Mouse (Mus musculus) retina, postnatal 1 day (tissue): ENCODE data around the gene Smn1.
"Not testable (repeated sequence)": the region's sequence is repeated elsewhere in the genome, so short reads cannot be mapped to it uniquely, and the experiment has no call there.

ENCODE experiments used
- DNase-seq: peaks from one replicate; pipeline ENCODE4 v3.0.0-alpha.2; 2012

The Smn1 gene

DNA sequence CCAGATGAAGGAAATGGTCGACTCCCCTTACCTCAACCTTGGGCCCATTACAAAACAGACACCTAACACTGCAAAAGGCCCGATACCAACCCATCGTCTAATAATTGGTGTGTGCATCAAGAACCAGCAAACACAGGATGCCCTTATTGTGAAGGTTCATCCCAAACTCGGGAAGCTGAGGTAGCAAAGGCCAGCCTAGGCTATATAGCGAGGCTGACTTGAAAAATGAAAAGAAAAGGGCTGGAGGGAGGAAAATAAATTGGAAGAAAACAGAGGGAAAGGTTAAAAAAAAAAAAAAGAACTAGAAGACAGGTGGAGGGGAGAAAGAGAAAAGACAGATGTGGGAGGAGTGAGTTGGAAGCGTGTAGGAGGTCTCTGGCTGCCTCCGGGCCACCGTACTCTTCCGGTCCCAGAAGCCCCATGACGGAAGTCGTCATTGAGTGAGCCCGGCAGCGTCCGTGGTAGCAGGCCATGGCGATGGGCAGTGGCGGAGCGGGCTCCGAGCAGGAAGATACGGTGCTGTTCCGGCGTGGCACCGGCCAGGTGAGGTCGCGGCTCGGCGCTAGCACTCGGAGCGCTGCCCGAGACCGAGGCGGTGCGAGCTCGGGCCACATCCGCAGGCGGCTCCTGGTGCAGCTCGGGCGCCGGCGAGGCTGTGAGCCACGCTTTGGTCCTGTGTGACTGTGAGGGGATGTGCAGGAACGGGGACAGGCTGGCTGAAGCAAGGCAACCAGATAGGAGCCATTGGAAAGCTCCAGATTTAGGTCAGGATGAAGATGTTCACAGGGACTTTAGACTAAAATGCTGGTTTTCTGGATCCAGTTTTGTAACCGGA lies at the start of gene Smn1:
TSS of gene Smn1 (plus strand) at position 430 of the 835 bp plus-strand sequence.
- DNase-seq: peak; percentile 97

DNA sequence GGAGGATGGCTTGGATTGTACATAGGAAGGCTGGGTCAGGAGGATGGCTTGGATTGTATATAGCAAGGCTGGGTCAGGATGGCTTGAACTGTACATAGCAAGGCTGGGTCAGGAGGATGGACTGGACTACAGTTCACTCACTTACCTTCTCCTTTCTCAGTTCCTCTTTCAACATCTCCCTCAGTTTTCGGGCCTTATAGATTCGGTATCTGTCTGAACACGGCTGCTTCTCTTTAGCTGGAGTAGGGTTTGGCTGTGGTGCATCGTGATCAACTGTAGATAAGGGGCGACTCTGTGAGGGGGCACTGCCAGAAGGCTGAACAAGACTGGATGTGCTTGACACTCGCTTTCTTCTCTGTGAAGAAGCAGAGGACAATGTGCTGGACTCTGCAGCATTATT lies 25.8 kb upstream of the Smn1 start:
- DNase-seq: no peak

DNA sequence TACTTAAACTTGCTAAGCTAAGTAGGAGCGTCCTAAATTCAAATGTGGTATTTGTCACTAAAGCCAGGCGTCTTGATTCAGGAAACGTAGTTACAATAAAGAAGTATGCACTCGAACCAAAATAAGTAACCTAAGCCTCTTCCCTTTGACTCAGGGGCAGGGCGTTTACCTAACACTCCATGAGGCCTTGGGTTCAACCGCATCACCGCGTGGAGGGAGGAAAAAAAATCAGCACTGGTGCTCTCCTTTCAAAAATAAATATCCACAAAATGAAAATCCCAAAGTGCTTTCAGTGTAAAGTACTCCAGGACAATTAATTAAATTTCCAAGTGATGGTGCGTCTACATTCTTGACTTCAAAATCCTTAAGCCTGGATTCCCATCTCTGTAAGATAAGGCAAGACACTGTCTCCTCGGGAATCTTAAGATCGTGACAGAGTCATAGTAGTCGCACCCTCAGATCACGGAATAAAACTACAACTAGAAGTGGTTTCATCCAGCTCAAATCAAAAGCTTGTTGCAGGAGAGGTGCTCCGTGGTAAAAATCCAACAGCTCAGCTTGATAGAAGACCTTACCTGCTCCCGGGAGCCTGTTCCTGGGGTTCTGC lies 21.5 kb upstream of the Smn1 start:
- peak; percentile 4 for DNase-seq

DNA sequence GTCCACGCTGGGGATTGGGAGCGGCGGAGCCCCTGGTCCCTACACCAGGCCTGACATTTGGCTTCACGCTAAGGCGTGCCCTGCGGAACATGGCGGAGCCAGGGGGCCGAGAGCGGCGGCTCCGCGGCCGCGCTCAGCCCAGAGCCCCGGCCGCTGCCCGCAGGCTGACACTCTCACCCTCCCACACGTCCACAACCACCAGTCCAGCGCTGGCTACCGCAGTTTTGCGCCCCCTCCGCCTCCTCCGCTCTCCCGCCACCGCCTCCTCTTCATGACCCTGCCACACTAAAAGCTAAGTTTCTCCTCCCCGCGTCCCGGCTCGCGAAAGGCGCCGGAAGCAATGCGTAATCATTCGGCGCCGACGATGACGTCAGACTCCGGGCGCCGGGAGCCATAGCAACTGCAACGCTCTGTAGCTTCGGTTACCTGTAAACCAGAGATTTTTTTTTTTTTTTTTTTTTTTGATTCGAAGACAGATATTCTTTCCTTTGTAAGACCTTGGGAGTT lies 20.9 kb upstream of the Smn1 start, which contains the start of gene Bdp1:
TSS of gene Bdp1 (minus strand) at position 323 of the 507 bp plus-strand sequence.
- DNase-seq: peak; percentile 94

DNA sequence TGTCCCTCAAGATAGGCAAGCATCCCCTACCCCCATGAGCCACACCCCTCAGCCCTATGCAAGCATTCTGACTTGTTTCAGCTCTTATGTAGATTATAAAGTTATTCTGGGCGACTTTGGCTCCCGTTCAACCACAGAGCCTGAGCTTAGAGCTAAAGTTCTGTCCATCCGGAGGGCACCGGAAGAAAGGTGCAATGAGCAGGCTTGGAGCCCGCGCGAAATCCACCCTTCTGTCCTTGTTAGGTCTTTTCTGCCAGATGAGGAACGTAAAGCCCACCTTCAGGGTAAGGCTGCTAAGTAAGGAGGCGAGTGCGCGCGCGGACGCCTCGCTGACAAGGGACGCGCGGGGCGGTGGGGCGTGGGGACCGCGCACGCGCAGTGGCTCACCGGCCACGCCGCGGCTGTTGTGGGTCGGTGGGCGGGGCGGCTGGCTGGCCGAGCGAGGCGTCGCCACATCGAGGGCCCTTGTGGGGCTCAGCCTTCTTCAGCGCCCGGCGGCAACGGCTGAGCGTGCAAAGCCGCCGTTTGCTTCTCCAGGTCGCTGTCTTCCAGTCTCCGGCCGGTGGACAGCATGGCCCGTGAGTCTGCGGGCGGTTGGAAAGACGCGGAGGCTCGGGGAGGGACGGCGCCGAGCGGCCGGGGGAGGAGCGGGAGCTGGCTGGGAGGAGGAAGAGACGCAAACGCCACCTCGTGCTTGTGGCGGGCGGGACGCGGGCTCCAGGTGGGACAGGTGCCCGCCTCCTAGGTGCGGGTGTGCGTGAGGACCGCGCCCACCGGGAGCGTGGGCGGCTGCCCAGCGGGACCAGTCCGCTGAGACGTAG lies 16.8 kb upstream of the Smn1 start, which contains the start of gene Serf1:
TSS of gene Serf1 (plus strand) at position 361 of the 821 bp plus-strand sequence.
- DNase-seq: peak; percentile 92

DNA sequence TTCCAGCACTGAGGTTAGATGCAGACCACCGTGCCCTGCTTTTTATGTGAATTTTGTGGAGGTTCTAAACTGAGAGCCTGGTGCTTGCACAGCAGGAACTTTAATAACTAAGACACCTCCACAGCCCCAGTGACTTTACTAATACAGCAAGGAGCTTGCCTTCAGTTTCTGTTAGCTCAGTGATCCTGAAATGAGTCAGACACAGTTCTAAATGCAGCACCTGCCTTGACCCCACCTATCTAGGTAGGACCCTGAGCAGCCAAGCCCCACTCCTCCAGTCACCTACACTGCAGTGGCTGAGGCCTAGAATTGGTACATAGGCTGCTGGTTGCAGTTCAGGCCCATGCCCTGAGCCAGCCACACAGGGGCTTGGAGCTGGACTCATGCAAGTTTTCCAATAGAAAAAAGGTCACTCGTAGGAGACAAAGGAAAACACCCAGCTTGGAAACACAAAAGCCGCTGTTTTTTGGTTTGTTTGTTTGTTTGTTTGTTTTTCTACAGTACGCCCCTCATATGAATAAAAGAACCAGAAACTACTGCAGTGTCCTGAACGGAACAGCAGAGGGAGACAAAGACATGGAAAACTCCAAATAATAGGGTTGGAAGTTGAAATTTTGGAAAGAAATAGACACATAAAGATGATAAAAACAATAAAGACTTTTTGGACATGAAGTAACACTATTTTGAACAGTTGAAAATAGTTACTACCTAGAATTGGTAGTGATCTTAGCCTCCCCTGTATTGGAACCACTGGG lies 12.3 kb upstream of the Smn1 start:
- DNase-seq: peak; percentile 37

DNA sequence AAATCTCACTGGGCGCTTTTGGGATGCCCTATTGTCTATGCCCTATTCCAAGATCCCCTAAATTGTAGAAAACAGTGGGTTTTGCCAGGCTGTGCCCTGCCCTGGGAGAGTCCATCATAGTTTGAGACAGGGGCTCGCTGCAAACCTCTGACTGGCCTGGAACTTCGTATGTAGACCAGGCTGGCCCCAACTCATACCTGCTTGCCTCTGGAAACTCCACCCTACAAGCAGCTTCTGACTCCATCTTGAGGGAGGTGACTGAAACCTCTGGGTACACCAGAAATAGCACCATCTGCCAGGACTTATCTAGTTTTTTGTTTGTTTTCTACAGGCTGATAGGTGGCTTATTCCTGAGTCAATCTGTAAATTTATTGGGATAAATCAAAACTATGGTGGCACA lies 682 bp upstream of the Smn1 start:
- no peak for DNase-seq

DNA sequence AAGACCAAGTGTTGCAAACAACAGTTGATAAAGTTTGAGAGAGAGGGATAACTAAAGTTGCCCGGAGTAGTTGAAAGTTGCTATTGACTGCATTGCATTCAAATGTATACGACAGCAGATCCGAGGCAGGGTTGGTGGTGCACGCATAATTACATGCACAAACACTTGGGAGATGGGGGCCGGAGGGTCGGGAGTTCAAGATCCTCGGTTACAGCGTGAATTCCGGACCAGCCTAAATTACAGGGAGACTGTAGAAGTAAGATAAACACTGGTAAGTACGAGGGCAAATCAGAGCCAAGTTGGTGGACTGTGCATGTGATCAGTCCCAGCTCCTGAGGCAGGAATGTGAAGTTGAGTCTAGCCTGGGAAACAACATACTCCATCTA lies 599 bp downstream of the Smn1 start:
- DNase-seq: no peak

DNA sequence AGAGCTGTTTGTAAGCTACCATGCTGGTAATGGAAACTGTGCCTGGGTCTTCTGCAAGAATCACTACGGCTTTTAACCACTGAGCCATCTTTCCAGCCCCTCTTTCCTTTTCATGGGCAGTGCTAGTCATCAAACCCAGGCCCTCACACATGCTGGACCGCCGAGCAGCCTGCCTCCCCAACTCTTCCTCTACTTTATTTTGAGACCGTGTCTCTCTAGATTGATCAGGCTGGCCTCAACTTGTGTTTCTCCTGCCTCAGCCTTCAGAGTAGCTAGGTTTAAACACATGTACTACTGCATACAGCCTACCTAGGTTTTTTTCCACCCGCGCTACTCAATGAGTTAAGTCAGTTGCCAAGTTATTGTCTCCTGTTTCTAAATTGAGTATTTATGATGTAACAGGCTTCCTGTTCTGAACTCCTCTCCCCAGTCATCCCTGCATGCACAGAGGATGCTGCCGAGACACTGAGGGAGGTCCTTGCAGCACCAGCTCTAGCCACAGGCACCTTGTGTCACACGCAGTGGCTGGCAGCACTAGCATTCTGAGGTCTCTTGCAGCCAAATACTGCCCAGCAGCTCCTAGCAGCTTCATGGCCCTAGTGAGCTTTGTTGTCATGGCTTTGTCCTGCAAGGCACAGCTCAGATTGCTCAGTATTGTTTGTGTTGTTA lies 17.1 kb downstream of the Smn1 start:
- DNase-seq: no peak

DNA sequence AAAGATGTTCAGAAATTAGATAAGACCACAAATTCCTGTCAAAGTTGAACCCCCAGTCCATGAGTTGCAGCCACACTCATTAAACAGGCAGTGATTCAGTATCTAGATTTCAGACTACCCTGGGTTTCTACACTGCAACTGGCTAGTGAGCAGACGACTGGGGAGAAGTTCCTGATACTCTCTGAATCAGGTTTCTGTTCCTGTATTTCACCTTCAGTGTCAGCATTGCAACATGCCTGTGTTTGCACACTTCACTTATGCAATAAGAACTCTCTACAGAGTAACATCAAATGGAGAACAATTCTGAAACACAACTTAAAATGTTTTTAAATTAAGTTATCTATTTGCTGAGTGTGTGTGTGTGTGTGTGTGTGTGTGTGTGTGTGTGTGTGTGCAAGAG lies 28.0 kb downstream of the Smn1 start:
- no peak for DNase-seq

DNA sequence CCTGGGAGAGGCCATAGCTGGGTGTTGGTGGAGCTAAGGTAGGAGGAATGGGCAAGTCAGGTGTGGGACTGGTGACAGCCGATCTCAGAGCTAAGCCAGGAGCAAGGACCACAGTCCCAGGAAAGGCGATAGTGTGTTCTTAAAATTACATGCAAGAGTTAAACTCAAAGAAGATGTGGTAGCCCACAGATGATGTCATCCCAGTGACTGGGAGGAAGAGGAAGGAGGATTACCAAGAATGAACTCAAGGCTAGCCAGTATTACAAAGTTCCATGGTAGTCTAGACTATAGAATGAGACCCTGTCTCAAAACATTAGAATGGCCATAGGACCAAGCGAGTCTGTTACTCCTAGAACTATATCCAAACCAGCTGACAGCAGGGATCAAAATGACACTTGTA lies 32.0 kb downstream of the Smn1 start:
- DNase-seq: no peak

DNA sequence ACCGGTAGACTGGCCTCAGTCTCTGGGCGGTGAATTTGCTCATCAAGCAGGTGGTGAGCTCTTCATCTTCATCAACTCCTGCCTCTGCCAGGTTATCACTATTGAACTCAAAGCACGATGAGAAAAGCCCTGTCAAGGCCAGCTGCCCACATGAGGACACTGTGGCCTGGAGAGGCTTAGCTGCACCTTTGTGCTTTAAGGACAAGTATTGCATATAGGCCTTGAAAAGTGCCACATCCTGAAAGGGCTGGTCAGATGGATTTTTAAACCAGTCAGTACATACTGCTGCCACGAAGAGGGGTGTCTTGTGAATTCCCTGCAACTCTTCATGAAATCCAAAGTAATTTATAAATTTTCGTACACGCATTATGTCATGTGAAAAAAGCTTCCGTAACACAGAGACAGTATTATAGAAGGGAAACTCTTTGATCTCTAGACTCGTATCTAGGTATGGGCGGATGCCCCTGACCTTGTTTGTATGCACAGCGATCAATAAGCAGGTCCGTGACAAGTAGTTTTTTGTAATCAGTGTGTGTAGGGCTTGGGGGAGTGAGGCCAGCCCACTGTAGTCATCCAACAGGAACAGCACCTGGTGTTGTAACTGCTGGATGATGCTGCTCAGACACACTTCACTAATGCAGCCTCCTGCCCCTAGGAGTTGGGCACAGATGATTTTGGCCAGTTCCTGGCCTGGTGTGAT lies 36.7 kb downstream of the Smn1 start:
- DNase-seq: not testable (repeated sequence)

DNA sequence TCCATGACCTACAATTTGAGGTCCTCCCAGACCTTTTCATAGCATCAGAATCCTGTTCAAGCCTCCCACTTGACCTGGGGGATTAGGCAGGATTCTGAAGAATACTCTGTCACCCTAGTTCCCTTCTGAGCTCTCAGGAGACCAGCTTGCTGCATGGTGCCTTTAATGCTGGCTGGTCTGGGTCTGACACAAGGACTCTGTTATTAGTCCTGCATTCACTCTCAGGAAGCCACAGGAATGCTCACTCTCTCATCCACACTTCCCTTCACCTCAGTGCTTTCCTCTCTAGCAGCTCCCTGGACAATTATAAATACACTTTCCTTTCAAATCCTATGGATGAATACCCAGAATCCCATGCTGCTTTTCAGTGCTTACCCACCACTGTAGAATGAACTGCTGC lies 37.8 kb downstream of the Smn1 start:
- not testable (repeated sequence) for DNase-seq

DNA sequence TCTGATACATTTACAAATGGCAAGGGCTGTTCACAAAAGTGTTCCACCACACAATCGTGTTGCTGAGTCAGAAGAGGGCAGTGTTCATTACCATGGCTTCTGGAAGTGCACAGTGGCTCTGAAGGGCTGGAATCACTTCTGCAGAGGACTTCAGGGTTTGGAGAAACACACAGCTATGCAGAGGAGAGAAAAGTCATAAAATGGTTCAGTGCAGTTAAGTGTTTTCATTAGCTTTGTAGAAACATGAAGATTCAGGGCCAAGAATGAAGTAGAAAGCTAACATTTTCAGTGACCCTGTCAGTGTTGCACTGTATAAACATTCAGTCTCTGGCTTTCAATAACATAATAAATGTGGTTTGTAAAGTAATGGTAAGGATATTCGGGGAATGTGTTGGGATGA lies 41.7 kb downstream of the Smn1 start:
- not testable (repeated sequence) for DNase-seq

DNA sequence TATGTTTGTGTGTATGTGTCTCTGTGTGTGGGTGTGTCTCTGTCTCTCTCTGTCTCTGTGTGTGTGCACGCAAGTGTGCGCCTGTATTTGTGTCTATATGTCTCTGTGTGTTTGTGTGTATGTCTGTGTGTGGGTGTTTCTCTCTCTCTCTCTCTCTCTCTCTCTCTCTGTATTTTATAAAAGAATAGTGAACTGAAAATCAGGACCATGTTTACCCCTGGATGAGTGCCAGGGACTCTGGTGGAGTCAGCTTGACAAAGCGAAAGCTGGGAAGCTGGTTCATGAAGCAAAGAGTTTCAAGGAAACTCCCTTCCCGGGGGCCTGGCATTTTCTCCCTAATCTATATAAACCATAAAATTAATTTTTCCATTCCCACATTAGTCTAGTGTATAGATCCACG lies 49.7 kb downstream of the Smn1 start:
- not testable (repeated sequence) for DNase-seq

DNA sequence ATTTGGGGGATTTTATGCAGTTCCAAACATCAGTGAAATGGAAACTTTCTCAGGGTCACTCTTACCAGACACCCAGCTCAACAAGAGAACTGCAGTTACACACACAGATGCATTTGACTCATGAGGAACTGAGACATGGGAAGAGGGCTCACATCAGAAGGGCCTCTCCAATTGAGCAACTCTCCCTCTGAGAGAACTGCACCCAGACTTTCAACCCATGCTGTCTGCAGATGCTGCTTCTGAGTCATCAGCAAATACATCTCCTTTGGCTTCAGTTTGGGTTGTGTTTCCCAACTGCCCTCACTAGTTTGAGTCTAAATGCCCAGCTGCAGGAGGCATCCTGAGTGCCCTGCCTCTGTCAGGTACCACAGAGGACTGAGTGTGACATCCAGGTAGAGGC lies 58.5 kb downstream of the Smn1 start:
- DNase-seq: not testable (repeated sequence)
